Mouse (Mus musculus): ENCODE measurements around the gene Car5a.
A peak's percentile ranks its signal among the peaks of the same experiment; 100 is the strongest.

The Car5a gene

DNA sequence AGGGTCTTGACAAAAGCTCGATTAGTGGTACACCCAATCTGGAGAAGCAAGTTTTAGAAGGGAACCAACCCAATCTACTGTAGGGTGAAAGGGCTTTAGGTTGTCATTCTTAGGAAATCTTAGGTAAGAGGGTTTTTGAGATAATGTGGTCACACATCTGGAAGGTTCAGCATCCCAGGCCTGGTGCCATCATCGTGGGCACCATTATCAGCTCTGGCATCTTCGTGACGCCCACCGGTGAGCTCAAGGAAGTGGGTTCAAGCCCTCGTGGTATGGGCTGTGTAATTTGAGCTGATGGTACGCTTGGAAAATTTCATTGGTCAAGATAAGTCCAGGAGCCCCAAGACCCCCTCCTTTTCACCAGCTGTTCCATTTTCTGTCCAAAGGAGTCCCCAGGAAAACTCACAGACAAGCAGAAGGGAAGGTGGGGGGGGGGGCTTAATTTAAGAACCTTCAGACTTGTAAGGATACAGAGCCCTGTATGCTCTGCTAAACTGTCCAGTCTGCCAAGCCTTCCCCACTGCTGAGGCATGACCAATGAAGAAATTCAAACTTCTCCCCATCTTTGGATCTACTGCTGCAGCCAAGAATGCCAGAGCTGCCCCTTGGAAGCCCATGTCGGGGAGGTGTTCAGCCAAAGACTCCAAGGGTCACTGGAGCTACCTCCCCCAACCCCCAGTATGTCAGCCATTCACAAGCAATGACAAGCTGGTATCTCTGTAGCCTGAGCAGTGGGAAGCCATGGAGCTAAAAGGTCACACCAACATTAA is 36.1 kb downstream of the Car5a start:
- no peak for DNase-seq (ENCODE audit: low read depth in 1 of 2, low spot score in 2 of 2)

DNA sequence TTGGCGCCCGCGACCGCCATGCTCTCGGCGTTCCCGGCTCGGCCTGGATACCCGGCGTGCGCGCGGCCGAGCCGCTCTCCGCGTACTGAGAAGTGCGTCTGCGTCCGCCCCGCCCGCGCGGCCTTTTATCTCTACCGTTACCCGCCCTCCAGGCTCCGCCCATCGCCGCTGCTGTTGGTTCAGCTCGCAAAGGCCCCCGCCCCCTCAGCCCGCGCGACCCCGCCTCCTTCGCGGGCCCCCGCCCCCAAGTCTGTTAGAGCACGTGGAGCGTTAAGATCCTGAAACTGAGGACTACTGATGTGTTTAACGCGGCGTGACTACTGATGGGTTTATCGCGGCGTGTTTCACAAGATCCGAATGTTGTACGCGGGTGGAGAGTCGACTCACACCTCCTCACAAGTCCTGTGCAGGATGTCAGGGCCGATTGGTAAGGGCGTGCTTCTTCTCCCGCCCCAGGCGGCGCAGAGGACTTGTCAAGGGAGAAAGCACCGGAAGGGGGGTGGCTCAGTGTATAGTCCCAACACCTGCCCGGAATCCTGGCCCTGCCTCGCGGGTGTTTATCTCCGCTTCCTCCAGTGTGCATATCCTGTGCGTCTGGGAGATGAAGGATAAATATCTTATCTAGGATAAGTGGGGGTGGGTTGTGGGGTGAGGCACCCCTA is 37.0 kb downstream of the Car5a start, which contains the start of gene Slc7a5:
TSS of gene Slc7a5 (minus strand) at position 108 of the 662 bp plus-strand sequence.
- DNase-seq (ENCODE audit: low read depth in 1 of 2, low spot score in 2 of 2): peak; percentile 84 to 92

DNA sequence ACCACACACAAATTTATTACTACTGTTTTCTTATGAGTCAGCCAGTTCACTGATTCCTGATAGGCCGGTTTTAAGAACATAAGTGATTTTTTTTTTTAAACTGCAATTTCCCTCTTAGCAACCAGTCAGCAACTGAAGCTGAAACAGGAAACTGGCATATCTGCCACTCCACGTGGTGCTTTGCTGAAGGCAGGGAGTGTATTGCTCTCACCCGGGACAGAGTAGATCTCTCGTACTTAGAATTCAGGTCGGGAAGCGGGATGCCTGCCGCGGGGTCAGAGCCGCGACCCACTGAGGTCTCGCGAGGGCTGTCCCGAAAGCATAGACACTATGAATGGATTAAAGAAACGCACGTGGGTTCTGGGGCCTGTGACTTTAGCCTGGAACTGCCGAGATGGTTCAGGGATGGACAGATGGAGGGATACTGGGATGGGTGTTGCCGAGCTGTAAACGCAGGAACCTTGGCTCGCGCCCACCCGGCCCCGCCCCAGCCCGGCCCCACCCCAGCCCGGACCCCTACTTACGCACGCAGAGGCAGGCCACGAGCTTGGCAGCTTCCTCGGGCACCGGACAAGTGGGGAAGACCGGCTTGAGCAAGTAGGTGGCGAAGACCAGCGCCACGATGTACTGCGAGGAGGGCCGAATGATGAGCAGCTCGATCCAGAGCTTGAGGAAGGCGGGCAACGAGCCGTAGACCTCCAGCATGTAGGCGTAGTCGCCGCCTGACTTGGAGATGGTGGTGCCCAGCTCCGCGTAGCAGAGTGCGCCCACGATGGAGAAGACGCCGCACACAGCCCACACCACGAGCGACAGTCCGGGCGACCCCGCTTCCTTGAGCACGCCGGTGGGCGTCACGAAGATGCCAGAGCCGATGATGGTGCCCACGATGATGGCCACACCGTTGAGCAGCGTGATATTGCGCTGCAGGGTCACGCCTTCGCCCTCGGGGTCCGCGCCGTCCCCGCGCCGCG is 37.9 kb downstream of the Car5a start:
- DNase-seq (ENCODE audit: low read depth in 1 of 2, low spot score in 2 of 2): peak in 1 of 2 experiments; percentile 31

DNA sequence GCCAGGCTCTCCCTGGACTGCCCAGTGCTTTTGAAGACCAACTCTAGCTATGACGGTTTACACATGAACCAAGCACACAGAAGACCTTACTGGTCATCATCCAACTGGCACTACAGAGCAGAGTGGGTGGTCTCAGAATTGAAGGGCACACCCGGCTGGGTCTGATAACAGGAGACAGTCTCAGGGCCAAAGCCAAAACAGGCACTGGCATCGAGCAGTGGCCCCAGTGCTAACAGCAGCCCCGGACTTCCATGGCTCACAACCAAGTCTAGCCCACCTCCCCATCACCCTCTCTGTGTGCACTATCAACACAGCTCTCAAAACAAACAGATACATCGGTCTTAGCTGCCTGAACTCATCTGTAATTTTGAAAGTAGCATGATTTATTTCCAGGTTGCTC is 38.8 kb downstream of the Car5a start:
- DNase-seq (ENCODE audit: low read depth in 1 of 2, low spot score in 2 of 2): no peak

DNA sequence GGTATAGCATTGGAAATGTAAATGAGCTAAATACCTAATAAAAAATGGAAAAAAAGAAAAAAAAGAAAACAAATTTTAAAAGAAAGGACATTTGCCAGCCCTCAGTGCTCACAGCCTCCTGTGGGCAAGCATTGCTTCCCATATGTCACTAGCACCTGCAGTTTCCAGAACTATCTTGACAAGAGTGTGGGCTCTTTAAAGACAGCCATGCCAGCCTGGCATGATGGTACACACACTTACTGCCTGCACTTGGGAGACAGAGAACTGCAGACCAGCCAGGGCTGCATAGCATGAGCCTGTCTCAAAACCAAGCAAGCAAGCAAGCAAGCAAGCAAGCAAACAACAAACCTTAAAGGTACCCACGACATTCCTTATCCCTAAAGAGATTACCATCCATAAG is 39.3 kb downstream of the Car5a start:
- DNase-seq (ENCODE audit: low read depth in 1 of 2, low spot score in 2 of 2): no peak

DNA sequence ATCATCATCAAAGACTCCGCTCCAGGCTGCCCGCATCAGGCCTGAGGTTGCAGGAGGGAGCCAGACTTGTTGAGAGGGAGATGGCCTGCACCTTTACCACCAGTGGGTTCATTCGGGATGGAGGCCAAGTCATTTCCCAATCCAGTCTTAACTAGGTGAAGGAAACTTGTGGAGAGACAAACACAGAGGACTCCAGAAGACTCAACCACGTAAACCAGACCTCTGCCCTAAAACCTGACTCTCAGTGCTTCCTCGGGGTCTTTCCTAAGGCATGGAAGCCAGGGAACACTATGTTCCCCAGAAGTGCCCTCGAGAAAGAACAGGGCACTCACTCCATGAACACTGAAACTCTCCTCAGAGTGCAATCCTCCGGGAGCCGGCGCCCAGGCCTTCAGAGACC is 39.7 kb downstream of the Car5a start:
- no peak for DNase-seq (ENCODE audit: low read depth in 1 of 2, low spot score in 2 of 2)

DNA sequence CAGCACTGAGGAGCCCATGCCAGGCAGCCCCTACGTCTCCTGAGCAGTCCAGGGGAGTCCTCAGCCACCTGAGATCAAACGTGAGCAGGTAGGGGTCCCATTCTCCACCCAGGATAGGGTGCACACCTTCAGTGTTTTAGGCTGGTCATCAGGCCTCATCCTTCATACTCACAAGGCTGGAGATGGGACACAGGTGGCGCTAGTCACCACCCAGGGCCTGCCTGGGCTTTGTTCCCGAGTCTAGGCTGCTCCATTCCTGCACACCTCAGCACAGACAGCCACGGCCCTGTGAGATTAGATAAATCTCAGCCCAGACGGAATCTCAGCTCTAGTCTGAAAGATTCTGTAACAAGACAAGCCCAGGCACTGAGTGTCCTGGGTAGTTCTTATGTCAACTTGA is 40.7 kb downstream of the Car5a start:
- no peak for DNase-seq (ENCODE audit: low read depth in 1 of 2, low spot score in 2 of 2)

DNA sequence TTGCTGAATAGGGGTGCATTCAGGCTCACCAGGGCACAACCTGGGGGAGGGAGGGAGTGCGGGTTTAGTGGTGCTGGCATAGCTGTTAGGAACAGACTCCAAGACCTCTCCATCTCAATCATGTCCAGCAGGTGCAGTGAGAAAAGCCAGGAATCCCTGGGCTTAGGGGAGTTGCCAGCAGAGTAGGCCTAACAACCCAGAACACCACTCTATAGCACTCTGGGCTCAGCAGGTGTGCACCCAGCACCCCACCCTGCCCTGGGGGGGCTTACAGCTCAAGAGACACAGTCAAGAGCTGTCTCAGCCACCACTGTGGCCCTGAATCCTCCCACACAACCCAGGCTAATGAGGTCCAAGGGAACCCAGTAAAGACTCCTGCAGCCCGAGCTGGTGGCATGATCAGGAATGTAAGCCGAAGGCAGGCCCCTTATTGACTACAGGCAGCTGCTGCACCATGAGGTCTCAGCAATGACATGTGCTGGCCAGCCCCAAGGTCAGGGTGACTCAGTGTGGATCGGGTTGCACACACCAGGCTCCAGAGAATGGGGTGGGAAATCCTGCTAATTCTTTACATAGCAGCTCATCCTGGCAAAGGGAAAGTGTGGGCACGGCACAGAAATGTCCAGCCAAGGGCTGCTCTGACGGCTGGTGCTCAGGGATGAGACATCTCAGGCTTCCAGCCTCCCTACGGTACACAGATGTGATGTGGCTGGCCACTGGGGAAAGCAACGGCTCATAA is 43.0 kb downstream of the Car5a start:
- DNase-seq (ENCODE audit: low read depth in 1 of 2, low spot score in 2 of 2): no peak

DNA sequence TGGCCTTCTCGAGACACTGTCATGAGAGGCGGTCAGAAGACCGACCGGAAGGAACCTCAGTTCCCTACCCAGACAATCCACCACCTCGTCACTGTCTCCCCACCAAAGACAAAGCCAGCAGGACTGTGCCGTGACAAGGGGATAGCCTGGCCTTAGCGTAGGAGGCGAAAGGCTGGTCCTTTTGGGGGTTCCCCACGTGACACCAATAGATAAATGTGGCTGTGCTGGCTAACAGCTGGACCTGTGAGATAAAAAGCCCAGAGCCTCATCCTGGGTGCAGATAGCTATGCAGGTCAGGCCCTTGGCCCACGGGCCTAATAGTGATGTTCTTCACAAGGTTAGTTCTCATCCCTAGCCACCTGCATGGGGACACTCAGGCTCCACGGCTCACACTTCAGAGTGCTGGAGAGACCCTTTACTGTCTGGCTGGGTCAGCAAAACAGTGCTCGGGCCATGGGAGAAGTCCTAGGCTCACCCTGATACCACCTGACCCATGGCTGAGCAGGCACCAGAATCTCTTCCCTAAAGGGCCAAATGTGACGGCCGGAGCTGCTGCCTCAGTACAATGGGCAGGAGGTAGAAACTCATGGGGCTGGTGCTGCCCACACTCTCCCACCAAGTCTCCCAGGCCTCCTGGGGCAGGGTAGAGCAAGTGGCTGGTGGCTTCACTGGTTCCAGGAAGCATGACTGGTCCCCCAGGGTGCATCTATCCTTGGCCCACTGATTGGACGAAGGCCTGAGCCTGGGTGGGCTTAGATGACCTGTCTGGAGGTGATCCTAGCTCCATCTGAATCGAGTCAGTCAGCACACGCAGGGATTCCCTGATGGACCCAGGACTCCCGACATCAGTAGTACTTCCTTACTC is 45.3 kb downstream of the Car5a start:
- no peak for DNase-seq (ENCODE audit: low read depth in 1 of 2, low spot score in 2 of 2)

DNA sequence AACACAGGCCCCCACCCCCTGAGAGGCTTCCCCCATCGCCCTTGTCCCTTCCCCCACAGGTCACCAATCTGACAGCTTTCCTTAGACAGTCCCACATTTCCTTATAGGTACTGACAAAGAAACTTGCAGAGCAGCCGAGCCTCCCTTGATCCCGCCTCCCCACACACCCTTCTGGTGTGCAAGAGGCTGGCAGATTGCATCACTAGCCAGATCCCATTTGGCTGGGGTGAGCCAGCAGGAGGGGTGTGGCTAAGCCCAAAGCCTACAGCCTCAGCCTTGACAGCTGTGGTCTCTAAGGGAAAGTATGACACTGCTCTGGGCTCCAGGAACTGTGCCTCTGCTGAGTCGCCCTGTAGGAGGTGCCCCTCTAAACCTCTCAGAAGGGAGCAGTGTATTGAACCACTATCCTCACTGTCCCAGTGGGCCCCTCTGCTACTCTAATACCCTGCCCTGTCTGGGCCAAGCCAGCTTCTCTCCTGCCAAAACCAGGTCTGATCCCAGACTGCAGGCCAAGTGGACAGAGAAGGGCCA is 46.2 kb downstream of the Car5a start:
- peak; percentile 65 to 78 for DNase-seq (ENCODE audit: low read depth in 1 of 2, low spot score in 2 of 2)

DNA sequence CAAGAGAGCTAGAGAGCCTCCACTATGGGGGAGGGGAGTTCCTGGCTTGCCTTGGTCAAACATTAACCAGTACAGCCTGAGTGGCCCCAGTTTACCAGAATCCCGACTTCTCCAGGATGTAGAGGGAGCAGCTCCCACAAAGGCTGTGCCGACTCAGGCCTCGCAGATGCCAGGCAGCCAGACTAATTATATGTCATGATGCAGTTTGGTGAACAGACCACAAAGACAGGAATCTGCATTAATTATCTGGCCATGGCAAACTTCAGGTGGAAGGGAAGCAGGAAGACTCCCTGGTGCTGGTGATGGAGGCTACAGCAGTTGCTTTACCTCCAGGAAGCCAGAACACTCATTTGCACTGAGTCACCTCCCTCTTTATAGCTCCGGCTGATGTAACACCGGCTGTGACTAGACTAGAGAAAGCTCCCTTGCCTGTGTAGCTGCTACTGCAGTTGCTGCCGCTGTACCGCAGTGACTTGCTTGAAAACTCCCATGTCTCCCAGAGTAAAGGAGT is 46.8 kb downstream of the Car5a start:
- DNase-seq (ENCODE audit: low read depth in 1 of 2, low spot score in 2 of 2): no peak

DNA sequence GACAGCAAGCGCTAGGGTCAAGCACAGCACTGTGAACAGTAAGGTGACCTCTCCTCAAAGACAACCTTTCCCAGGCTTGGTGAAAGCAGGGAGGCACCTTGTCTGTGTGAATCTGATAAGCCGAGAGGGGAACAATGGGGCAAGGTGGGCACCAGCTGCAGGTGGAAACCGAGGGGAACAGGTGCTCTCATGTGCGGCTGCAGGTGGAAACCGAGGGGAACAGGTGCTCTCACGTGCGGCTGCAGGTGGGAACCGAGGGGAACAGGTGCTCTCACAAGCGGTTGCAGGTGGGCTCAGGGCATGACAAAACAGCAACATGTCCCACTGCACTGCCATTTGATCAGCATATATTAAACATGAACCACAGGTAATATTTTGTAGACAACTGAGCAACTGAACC is 47.5 kb downstream of the Car5a start:
- no peak for DNase-seq (ENCODE audit: low read depth in 1 of 2, low spot score in 2 of 2)

DNA sequence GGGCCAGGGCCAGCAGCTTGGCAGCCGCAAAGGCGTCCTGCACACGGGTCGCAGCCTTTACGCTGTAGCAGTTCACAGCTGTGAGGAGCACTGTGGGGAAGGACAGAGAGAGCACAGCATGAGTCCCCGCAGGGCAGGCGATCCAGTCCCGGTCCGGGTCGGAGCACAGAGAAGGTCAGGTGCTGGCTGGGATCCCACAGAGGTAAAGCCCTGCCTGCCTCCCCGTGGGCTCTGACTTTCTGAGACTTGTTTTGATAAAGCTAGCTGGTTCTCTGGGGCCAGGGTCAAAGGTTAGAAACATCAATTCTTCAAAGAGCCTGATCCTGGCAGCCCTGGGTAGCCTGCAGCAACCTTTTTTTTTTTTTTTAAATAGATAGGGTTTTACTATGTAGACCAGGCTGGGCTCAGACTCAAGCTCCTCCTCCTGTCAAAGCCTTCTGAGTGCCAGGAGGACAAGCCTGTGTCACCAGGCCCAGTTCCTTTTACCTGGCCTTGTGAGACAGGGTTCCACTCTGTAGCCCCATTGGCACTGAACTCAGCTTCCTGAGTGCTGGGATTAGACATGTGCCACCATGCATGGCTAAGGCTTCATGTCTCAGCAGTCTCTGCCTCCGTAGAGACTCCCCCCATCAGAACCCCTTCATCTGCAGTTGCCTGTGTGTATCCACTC is 48.1 kb downstream of the Car5a start:
- DNase-seq (ENCODE audit: low read depth in 1 of 2, low spot score in 2 of 2): no peak

DNA sequence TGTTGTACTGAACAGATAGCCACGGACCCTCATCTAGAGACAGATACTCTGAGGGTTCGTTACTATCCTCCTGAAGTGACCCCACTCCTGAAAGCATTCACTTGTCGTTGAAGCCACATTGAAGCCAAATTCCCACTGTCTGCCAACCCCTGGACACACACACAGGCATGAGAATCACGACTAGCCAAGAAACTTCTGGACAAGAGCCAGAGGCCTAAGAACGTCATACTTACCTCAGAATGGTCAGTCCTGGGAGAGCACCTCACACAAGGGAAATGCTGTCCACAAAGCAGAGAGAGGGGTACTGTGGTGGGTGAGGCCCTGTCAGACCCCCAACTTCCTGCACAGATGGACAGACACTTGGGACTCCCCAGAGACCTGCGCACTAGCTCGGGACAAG is 48.8 kb downstream of the Car5a start:
- no peak for DNase-seq (ENCODE audit: low read depth in 1 of 2, low spot score in 2 of 2)

DNA sequence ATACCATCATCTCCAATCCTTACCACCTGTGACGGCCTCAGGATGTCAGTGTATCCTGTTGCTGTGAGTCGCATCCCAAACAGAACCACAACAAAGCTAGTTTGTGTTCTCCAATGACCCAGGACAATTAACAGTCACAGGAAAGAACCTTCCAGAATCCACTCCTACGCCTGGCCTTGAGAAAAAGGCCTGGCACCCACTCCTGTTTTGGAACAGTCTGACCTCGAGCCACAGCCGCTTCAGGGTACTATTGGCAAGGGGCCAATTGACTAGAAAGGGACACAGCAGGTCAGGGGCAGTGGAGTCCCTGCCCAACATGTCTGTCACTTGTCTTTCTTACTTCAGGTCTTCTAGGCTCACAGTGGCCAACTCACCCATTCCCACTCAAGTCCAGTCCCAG is 51.8 kb downstream of the Car5a start:
- no peak for DNase-seq (ENCODE audit: low read depth in 1 of 2, low spot score in 2 of 2)

DNA sequence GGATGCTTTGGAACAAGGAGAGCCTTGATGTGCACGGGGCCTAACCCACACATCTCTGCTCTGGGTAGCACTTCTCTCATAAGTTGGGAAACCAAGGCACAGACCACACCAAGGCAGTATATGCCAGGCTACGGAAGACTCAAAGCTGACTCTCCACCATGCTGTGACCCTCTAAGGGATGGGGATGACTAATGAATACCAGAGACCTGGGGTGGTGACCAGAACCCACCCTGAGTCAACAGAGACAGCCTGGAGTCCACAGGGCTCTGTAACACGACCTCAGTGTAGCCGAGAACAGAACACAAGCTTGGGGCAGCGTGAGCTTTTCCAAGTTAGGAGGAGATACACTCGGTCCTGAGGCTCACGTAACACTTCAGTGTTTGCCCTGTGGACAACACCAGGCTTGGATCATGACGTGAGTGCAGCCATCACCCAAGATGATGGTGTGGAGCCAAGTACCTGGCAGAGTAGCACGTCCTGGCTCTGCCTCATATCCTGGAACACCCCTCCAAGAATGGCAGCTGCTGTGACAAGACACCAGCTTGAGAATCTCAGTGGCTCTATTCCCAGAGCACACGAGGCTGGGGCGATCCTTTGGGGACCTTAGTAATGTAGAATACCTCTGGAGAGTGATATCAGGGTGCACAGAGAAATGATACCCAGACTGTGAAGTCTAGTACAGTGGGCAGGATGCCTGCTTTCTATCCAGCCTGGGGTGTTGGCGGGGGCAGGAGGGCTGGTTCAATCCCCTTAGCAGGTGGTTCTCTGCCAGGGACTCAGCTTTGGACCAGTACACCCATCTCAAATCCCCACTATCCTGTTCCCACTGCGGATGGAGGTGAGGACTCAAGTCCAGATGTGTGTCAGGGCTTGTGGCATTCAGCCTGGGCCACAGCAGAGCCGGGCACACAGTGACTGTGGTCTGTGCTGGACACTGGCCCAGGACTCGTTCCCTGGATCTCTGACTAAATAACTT is 54.6 kb downstream of the Car5a start:
- no peak for DNase-seq (ENCODE audit: low read depth in 1 of 2, low spot score in 2 of 2)

DNA sequence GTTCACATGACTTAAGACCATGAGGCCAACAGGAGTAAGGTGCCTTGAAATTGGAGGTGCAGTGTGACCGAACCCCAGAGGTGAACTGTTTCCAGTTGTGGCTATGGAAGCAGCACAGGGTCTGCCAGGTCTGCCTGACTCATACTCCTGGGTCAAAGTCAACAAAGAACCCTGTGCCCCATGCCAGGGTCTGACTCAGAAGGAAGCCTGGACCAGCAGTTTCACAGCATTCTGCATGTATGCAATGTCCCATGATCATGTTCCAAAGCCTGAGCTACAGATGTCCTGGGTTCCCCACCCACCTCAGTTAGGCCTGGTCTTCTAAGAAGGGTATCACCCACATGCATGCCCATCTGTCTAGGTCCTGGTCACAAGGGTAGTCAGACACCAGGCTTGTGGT is 55.4 kb downstream of the Car5a start:
- no peak for DNase-seq (ENCODE audit: low read depth in 1 of 2, low spot score in 2 of 2)

DNA sequence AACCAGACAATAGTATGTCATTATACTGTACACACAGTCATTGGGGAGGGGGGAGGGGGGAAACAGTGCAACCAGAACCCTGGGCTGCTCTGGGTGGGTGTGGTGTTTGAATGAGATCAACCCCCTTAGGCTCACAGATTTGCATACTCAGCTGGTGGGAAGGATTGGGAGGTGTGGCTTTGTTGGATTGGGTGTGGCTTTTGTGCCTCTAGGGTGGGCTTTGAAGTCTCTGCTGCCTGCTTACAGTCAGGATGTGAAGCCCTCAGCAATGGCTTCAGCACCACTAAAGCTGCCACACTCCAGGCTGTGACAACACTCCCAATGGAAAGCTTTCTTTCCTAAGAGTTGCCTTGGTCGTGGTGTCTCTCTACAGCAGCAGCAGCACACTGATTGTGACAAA is 57.2 kb downstream of the Car5a start:
- DNase-seq (ENCODE audit: low read depth in 1 of 2, low spot score in 2 of 2): no peak
